Mouse (Mus musculus): ENCODE measurements at regions not wholly inside any gene's neighbourhood (a gene's known extent, or its start where the extent isn't known, plus 50 kb on each side); places are given as distances from the start of the nearest gene placed in this dataset.

- Histone ChIP-seq H3K9me3 (ENCODE audit: low read length) (no peaks in the 10 kb centered on the region), H3K27me3 (ENCODE audit: insufficient read depth, low read length) (no peaks in the 10 kb centered on the region), H3K4me1 (ENCODE audit: insufficient read depth) (no peaks in the 10 kb centered on the region), H3K9ac (no peak overlapping the region), H3K4me3 (ENCODE audit: low read depth, low read length) (no peak overlapping the region), H3K4me2 (ENCODE audit: low read depth) (no peak overlapping the region), H3K27ac (ENCODE audit: low read depth, low read length) (no peak overlapping the region), H3K36me3 (ENCODE audit: insufficient read depth) (no peaks in the 10 kb centered on the region)
- DNase-seq (no peak), ATAC-seq (no peak)
- no peak for TF ChIP-seq CTCF (IDR thresholded peaks at IDR 0.05; ENCODE audit: low read depth)
- WGBS: 27% methylated on average over 7 of the region's 7 CpGs
Observed at GRCm38 (mm10) chr13:102629176-102629575, 64.2 kb upstream of the Cd180 start.

- H3K4me1 ChIP-seq (ENCODE audit: insufficient read depth): no peaks in the 10 kb centered on the region
- 95% methylated on average over 10 of the region's 10 CpGs for WGBS
- no peak overlapping the region for H3K27ac ChIP-seq (ENCODE audit: low read depth, low read length)
Observed at GRCm38 (mm10) chr13:102634236-102634957, 59.0 kb upstream of the Cd180 start.

GRCm38 (mm10) chr13:102636032-102636431 is 57.3 kb upstream of the Cd180 start:
- DNase-seq: no peak
- no peaks in the 10 kb centered on the region for H3K4me1 ChIP-seq (ENCODE audit: insufficient read depth)
- 57% methylated on average over 8 of the region's 8 CpGs for WGBS

More at GRCm38 (mm10) chr13:102634236-102634957, 59.0 kb upstream of the Cd180 start:
- Histone ChIP-seq H3K27me3 (ENCODE audit: insufficient read depth, low read length) (no peaks in the 10 kb centered on the region), H3K9ac (no peak overlapping the region), H3K36me3 (ENCODE audit: insufficient read depth) (no peaks in the 10 kb centered on the region), H3K9me3 (ENCODE audit: low read length) (no peaks in the 10 kb centered on the region), H3K4me3 (ENCODE audit: low read depth, low read length) (no peak overlapping the region), H3K4me2 (ENCODE audit: low read depth) (no peak overlapping the region)
- TF ChIP-seq CTCF (IDR thresholded peaks at IDR 0.05; ENCODE audit: low read depth): no peak
- DNase-seq (no peak), ATAC-seq (no peak)

GRCm38 (mm10) chr13:102637059-102637458 is 56.3 kb upstream of the Cd180 start:
- H3K27ac ChIP-seq (ENCODE audit: low read depth, low read length): no peak overlapping the region
- ATAC-seq: no peak
- 10% methylated on average over 5 of the region's 5 CpGs for WGBS
- no peaks in the 10 kb centered on the region for H3K36me3 ChIP-seq (ENCODE audit: insufficient read depth)
- no peak for DNase-seq
- TF ChIP-seq CTCF (IDR thresholded peaks at IDR 0.05; ENCODE audit: low read depth): no peak
- H3K27me3 ChIP-seq (ENCODE audit: insufficient read depth, low read length): no peaks in the 10 kb centered on the region
- H3K4me1 ChIP-seq (ENCODE audit: insufficient read depth): no peaks in the 10 kb centered on the region
- H3K4me3 ChIP-seq (ENCODE audit: low read depth, low read length): no peak overlapping the region
- no peaks in the 10 kb centered on the region for H3K9me3 ChIP-seq (ENCODE audit: low read length)
- H3K9ac ChIP-seq: no peak overlapping the region
- H3K4me2 ChIP-seq (ENCODE audit: low read depth): no peak overlapping the region

More at GRCm38 (mm10) chr13:102636032-102636431, 57.3 kb upstream of the Cd180 start:
- H3K9me3 ChIP-seq (ENCODE audit: low read length): no peaks in the 10 kb centered on the region
- no peak overlapping the region for H3K9ac ChIP-seq
- TF ChIP-seq CTCF (IDR thresholded peaks at IDR 0.05; ENCODE audit: low read depth): no peak
- no peaks in the 10 kb centered on the region for H3K36me3 ChIP-seq (ENCODE audit: insufficient read depth)
- no peak overlapping the region for H3K27ac ChIP-seq (ENCODE audit: low read depth, low read length)
- no peak overlapping the region for H3K4me2 ChIP-seq (ENCODE audit: low read depth)
- H3K4me3 ChIP-seq (ENCODE audit: low read depth, low read length): no peak overlapping the region
- H3K27me3 ChIP-seq (ENCODE audit: insufficient read depth, low read length): no peaks in the 10 kb centered on the region
- ATAC-seq: no peak

GRCm38 (mm10) chr13:102639651-102640050 is 53.7 kb upstream of the Cd180 start:
- Histone ChIP-seq H3K36me3 (ENCODE audit: insufficient read depth) (no peaks in the 10 kb centered on the region), H3K4me2 (ENCODE audit: low read depth) (no peak overlapping the region), H3K27me3 (ENCODE audit: insufficient read depth, low read length) (no peaks in the 10 kb centered on the region), H3K4me3 (ENCODE audit: low read depth, low read length) (no peak overlapping the region), H3K9ac (no peak overlapping the region), H3K4me1 (ENCODE audit: insufficient read depth) (0 out of 2 replicates have a peak, but pooled peaks cover 3% of the 10 kb centered on the region), H3K27ac (ENCODE audit: low read depth, low read length) (no peak overlapping the region), H3K9me3 (ENCODE audit: low read length) (no peaks in the 10 kb centered on the region)
- no peak for TF ChIP-seq CTCF (IDR thresholded peaks at IDR 0.05; ENCODE audit: low read depth)
- ATAC-seq (no peak), DNase-seq (no peak)
- 96% methylated on average over 9 of the region's 9 CpGs for WGBS

GRCm38 (mm10) chr13:102640171-102640570 is 53.2 kb upstream of the Cd180 start:
- Histone ChIP-seq H3K9me3 (ENCODE audit: low read length) (no peaks in the 10 kb centered on the region), H3K27me3 (ENCODE audit: insufficient read depth, low read length) (no peaks in the 10 kb centered on the region), H3K4me3 (ENCODE audit: low read depth, low read length) (no peak overlapping the region), H3K4me1 (ENCODE audit: insufficient read depth) (0 out of 2 replicates have a peak, but pooled peaks cover 3% of the 10 kb centered on the region), H3K27ac (ENCODE audit: low read depth, low read length) (no peak overlapping the region), H3K9ac (no peak overlapping the region), H3K36me3 (ENCODE audit: insufficient read depth) (no peaks in the 10 kb centered on the region), H3K4me2 (ENCODE audit: low read depth) (no peak overlapping the region)
- 64% methylated on average over 3 of the region's 3 CpGs for WGBS
- no peak for ATAC-seq
- DNase-seq: no peak
- TF ChIP-seq CTCF (IDR thresholded peaks at IDR 0.05; ENCODE audit: low read depth): no peak

Measured in forebrain, postnatal 0 days (tissue).